Mouse (Mus musculus) Muller cell, postnatal 12 days (primary cell): ENCODE measurements at regions not wholly inside any gene's neighbourhood (a gene's known extent, or its start where the extent isn't known, plus 50 kb on each side); places are given as distances from the start of the nearest gene placed in this dataset.

Experiments used
- DNase-seq: peaks from one replicate; pipeline ENCODE4 v3.0.0-alpha.2; 2015; ENCODE audit errors: inconsistent ontology term

DNA sequence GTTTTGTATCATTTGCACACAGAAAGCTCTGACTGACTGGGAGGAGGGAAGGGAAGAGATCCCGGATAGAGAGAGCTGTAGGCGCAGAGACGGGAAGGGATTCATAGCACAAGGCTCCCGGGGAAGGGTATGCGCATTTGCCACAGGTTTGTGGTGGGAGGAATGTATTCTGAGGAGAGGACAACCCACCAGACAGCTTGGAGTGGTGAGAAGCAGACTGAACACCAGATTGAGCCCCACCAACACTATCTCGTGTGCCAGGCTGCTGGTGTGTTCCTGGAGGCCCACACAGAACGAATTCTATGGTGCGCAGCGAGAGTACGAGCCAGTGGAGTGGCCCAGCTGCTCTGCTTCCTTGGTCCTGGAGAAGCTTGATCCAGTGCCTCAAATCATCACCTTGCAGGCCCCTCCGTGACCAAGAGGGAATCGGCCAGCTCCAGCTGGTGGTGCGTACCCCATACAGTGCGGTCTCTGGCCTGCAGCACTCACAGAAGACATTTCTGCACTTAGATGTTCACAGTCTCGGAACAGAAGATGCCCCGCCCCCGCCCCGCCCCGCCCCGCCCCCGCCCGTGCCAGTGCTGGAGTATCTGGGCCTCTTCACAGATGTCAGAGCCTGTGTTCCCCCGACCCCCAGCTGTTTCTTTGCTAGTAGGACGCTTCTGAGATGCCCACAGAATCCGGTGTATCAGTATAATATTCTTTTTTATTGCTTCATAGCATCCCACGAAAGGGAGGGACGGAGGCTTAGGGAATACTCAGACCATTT is 92.8 kb upstream of the Tmem189 start:
- DNase-seq = no peak

GRCm38 (mm10) chr2:167781496-167781895 is 91.9 kb upstream of the Tmem189 start:
- DNase-seq = no peak

DNA sequence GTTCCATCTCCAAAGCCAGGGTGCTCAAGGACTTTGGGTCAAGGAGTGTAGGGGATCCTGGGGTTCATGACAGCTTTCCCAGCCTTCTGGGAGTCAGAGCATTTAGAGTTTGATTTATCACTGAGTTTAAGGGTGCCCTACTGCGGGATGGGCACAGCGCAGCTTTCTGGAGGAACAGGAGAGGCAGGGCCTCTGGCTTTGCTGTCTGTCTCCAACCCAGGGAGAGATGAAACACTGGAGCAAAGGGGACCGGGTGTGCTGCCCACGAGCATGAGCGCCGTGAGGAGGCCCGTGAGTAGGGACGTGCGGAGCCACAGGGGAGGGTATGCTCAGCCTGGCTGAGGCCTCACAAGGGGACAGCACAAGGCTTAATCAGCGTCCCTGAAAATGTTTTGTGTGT is 89.1 kb upstream of the Tmem189 start:
- DNase-seq = no peak

- DNase-seq = no peak
Measured at GRCm38 (mm10) chr2:167778271-167778670, 88.6 kb upstream of the Tmem189 start.

- DNase-seq = peak; percentile 95
Measured at GRCm38 (mm10) chr2:167777331-167778085, 87.9 kb upstream of the Tmem189 start.

GRCm38 (mm10) chr2:167776251-167777168 is 86.9 kb upstream of the Tmem189 start:
- no peak for DNase-seq

DNA sequence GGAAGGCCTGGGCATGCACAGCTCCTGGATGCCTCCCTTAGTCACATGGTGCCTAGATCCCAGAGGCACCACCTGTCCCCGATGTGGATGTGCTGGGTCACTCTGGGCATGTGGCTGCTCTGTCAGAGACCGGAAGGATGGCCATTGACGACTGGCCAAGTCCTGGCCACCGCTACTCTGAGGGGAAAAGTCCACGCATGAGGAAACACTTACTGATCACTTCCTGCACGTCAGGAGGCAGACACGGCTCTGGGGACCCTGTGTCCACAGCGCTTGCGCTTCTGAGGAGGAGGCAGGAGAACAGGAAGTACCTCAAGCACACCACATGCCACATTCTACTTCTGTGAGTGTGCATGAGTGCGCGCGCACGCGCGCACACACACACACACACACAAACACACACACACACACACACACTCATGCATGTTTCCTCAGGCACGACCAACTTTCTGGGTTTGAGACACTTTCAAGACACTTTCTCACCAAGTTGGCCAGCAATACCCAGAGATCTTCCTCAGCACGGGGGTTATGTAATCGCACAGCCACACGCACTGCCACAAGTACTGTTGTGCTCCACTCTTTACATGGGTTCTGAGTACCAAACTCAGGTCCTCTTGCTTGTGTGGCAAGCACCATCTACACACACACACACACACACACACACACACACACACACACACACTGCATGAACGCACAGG is 85.7 kb upstream of the Tmem189 start:
- no peak for DNase-seq

- peak; percentile 79 for DNase-seq
Measured at GRCm38 (mm10) chr2:167774806-167775179, 85.2 kb upstream of the Tmem189 start.

DNA sequence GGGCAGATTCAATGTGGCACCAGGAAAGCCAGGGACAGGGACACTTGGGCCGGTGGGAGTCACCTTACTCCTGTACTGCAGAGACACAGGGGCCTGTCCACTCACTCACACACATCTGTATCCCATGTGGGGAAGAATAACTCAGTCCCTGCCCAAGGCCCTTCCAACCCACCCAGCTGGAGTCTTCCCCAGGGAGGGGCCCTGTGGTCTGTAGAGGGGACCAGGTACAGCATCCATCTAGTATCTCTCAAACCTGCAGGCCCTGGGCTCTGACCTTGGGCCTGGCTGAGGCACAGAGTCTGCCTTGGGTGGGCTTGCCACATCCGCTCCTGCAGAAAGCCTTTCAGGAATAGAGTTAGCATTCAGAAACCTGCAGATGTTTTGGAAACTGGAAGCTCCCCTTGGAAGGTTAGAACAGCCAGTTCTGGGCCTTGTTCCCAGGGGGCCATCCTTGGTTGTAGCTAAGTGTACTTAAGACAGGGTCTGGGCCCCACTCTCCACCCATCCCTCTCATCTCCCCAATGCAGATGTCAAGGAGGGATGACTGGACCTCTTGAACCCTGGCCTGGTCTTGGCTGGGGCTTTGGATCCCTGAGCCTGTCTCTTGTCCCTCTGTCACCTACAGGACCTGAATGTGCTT is 84.7 kb upstream of the Tmem189 start:
- no peak for DNase-seq

GRCm38 (mm10) chr2:167772834-167773233 is 83.2 kb upstream of the Tmem189 start:
- no peak for DNase-seq

DNA sequence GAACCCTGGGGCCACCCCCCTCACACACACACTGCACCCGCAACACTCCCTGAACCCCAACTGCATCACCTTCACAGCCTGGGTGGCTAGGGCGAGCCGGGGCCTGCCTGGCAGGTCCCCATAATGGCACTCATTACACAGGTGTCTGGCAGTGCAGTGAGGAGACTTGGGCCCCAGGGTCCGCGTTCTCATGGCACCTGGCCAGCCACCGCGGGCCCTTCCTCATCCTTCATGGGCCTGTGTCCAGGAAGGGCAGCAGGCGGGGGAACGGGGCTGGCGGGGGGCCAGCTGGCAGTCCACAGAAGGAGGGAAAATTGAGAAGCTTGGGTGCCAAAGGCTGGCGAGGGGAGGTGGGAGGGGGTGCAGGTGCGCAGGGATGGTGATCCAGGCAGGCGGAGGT is 78.3 kb upstream of the Tmem189 start:
- DNase-seq = peak; percentile 72

GRCm38 (mm10) chr2:167767371-167767770 is 77.7 kb upstream of the Tmem189 start:
- DNase-seq = no peak

GRCm38 (mm10) chr2:167765811-167766210 is 76.2 kb upstream of the Tmem189 start:
- no peak for DNase-seq

GRCm38 (mm10) chr2:167765072-167765800 is 75.6 kb upstream of the Tmem189 start:
- peak; percentile 99 for DNase-seq

- DNase-seq = no peak
Measured at GRCm38 (mm10) chr2:167763891-167764410, 74.3 kb upstream of the Tmem189 start.

- no peak for DNase-seq
Measured at GRCm38 (mm10) chr2:167761404-167761936, 71.8 kb upstream of the Tmem189 start.

DNA sequence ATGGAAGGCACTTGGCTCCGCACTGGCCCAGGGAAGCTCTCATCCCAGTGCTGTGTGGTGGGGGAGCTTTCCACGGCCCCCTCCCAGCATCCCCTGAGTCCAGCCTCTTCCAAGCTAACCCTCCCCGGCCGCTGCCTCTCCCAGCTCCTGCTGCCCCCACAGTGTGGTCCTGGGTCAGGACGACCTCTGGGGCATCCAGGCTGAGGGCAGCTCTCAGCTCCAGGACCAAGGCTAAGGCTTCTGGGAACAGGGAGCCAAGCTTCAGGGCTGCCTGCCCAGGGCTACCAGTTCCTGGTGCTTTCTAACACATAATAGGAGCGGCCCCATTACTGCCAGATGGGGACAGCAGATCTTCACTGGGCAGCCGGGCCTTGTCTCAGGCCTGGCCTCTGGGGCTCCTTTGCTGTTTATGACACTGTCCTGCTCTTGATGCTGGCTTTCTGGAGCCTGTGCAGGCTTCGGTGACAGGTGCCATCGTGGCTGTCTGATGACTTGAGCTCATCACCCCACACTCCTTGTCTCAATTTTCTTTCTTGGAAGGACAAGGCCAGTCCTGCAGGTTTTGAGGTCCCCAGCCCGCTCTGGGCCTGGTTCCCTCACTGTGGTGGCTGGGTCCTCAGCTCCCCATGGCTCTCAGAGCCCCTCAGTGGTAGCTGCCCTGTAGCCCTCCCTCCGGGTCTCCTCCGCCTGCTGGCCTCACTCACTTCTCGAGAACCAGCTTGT is 71.2 kb upstream of the Tmem189 start:
- DNase-seq = no peak

- no peak for DNase-seq
Measured at GRCm38 (mm10) chr2:167759603-167760390, 70.2 kb upstream of the Tmem189 start.
